Mouse (Mus musculus): ENCODE measurements around the gene Mmp9. TPM values are rescaled to one million over a fixed set of nuclear protein-coding genes. Genes with fewer than 3 reads are reported as not detected.

Mmp9 gene
- 0.04 TPM in 1 of 2 replicates, not detected in the other for polyA plus RNA-seq (2012)

GRCm38 (mm10) chr2:164940140-164940830 is at the start of gene Mmp9:
Gene Mmp9, plus strand, starts transcription at chr2:164940780.
- Histone ChIP-seq H3K4me1 (ENCODE audit: control insufficient read depth) (no peaks in the 10 kb centered on the region), H3K9me3 (ENCODE audit: control insufficient read depth, low read length) (no peaks in the 10 kb centered on the region), H3K27me3 (ENCODE audit: control insufficient read depth) (peaks cover 71% of the 10 kb centered on the region), H3K4me3 (replicated peaks) (no peak within 1 kb of the TSS), H3K36me3 (ENCODE audit: control insufficient read depth) (no peaks in the 10 kb centered on the region)
- no peak for TF ChIP-seq GATA1 (IDR thresholded peaks at IDR 0.05; ENCODE audit: low read length)
- no peak for TF ChIP-seq TAL1 (IDR thresholded peaks at IDR 0.05; ENCODE audit: low read length)

- H3K36me3 ChIP-seq (ENCODE audit: control insufficient read depth), result peaks cover 100% of the 10 kb centered on the region
- TF ChIP-seq GATA1 (IDR thresholded peaks at IDR 0.05; ENCODE audit: low read length), result no peak
- H3K4me1 ChIP-seq (ENCODE audit: control insufficient read depth), result no peaks in the 10 kb centered on the region
- peaks cover 4% of the 10 kb centered on the region; the same call in 1 of the 2 replicates for H3K9me3 ChIP-seq (ENCODE audit: control insufficient read depth, low read length)
- H3K27me3 ChIP-seq (ENCODE audit: control insufficient read depth), result no peaks in the 10 kb centered on the region
- no peak overlapping the region for H3K4me3 ChIP-seq (replicated peaks)
These were observed 49.3 kb upstream of the Mmp9 start for GRCm38 (mm10) chr2:164891056-164891834.

GRCm38 (mm10) chr2:164891908-164892695 is 48.5 kb upstream of the Mmp9 start:
- TF ChIP-seq GATA1 (IDR thresholded peaks at IDR 0.05; ENCODE audit: low read length), result no peak
- TF ChIP-seq TAL1 (IDR thresholded peaks at IDR 0.05; ENCODE audit: low read length), result no peak
- Histone ChIP-seq H3K27me3 (ENCODE audit: control insufficient read depth) (no peaks in the 10 kb centered on the region), H3K36me3 (ENCODE audit: control insufficient read depth) (peaks cover 100% of the 10 kb centered on the region), H3K9me3 (ENCODE audit: control insufficient read depth, low read length) (peaks cover 4% of the 10 kb centered on the region; the same call in 1 of the 2 replicates), H3K4me3 (replicated peaks) (no peak overlapping the region), H3K4me1 (ENCODE audit: control insufficient read depth) (no peaks in the 10 kb centered on the region)

GRCm38 (mm10) chr2:164892696-164893216 is 47.8 kb upstream of the Mmp9 start:
- Histone ChIP-seq H3K27me3 (ENCODE audit: control insufficient read depth) (no peaks in the 10 kb centered on the region), H3K36me3 (ENCODE audit: control insufficient read depth) (peaks cover 100% of the 10 kb centered on the region), H3K4me3 (replicated peaks) (no peak overlapping the region), H3K4me1 (ENCODE audit: control insufficient read depth) (no peaks in the 10 kb centered on the region), H3K9me3 (ENCODE audit: control insufficient read depth, low read length) (peaks cover 4% of the 10 kb centered on the region; the same call in 1 of the 2 replicates)
- TF ChIP-seq GATA1 (IDR thresholded peaks at IDR 0.05; ENCODE audit: low read length) (no peak), TAL1 (IDR thresholded peaks at IDR 0.05; ENCODE audit: low read length) (no peak)

- TF ChIP-seq GATA1 (IDR thresholded peaks at IDR 0.05; ENCODE audit: low read length), result no peak
- no peak for TF ChIP-seq TAL1 (IDR thresholded peaks at IDR 0.05; ENCODE audit: low read length)
- H3K4me1 ChIP-seq (ENCODE audit: control insufficient read depth), result no peaks in the 10 kb centered on the region
- peaks cover 4% of the 10 kb centered on the region; the same call in 1 of the 2 replicates for H3K9me3 ChIP-seq (ENCODE audit: control insufficient read depth, low read length)
- peaks cover 100% of the 10 kb centered on the region for H3K36me3 ChIP-seq (ENCODE audit: control insufficient read depth)
- H3K4me3 ChIP-seq (replicated peaks), result no peak overlapping the region
- no peaks in the 10 kb centered on the region for H3K27me3 ChIP-seq (ENCODE audit: control insufficient read depth)
These were observed 46.5 kb upstream of the Mmp9 start for GRCm38 (mm10) chr2:164894048-164894447.

- Histone ChIP-seq H3K4me1 (ENCODE audit: control insufficient read depth) (peaks cover under 1% of the 10 kb centered on the region), H3K4me3 (replicated peaks) (no peak overlapping the region), H3K9me3 (ENCODE audit: control insufficient read depth, low read length) (peaks cover 4% of the 10 kb centered on the region; the same call in 1 of the 2 replicates), H3K36me3 (ENCODE audit: control insufficient read depth) (peaks cover 100% of the 10 kb centered on the region), H3K27me3 (ENCODE audit: control insufficient read depth) (no peaks in the 10 kb centered on the region)
- TF ChIP-seq GATA1 (IDR thresholded peaks at IDR 0.05; ENCODE audit: low read length) (no peak), TAL1 (IDR thresholded peaks at IDR 0.05; ENCODE audit: low read length) (no peak)
These were observed 45.9 kb upstream of the Mmp9 start for GRCm38 (mm10) chr2:164894644-164895043.

- Histone ChIP-seq H3K9me3 (ENCODE audit: control insufficient read depth, low read length) (peaks cover 4% of the 10 kb centered on the region; the same call in 1 of the 2 replicates), H3K36me3 (ENCODE audit: control insufficient read depth) (peaks cover 100% of the 10 kb centered on the region), H3K27me3 (ENCODE audit: control insufficient read depth) (no peaks in the 10 kb centered on the region), H3K4me1 (ENCODE audit: control insufficient read depth) (peaks cover 10% of the 10 kb centered on the region), H3K4me3 (replicated peaks) (no peak overlapping the region)
- TF ChIP-seq TAL1 (IDR thresholded peaks at IDR 0.05; ENCODE audit: low read length) (no peak), GATA1 (IDR thresholded peaks at IDR 0.05; ENCODE audit: low read length) (no peak)
These were observed 44.7 kb upstream of the Mmp9 start for GRCm38 (mm10) chr2:164895885-164896284.

GRCm38 (mm10) chr2:164898008-164898407 is 42.6 kb upstream of the Mmp9 start:
- TF ChIP-seq GATA1 (IDR thresholded peaks at IDR 0.05; ENCODE audit: low read length) (no peak), TAL1 (IDR thresholded peaks at IDR 0.05; ENCODE audit: low read length) (no peak)
- Histone ChIP-seq H3K4me1 (ENCODE audit: control insufficient read depth) (peaks cover 12% of the 10 kb centered on the region), H3K4me3 (replicated peaks) (no peak overlapping the region), H3K9me3 (ENCODE audit: control insufficient read depth, low read length) (peaks cover 4% of the 10 kb centered on the region; the same call in 1 of the 2 replicates), H3K27me3 (ENCODE audit: control insufficient read depth) (no peaks in the 10 kb centered on the region), H3K36me3 (ENCODE audit: control insufficient read depth) (peaks cover 100% of the 10 kb centered on the region)
